Mouse (Mus musculus) retina, embryonic 14.5 days (tissue): ENCODE measurements at regions not wholly inside any gene's neighbourhood (a gene's known extent, or its start where the extent isn't known, plus 50 kb on each side); places are given as distances from the start of the nearest gene placed in this dataset.

Experiments
- DNase-seq: peaks from one replicate; pipeline ENCODE4 v3.0.0-alpha.2; 2015; ENCODE audit warnings: low spot score

DNA sequence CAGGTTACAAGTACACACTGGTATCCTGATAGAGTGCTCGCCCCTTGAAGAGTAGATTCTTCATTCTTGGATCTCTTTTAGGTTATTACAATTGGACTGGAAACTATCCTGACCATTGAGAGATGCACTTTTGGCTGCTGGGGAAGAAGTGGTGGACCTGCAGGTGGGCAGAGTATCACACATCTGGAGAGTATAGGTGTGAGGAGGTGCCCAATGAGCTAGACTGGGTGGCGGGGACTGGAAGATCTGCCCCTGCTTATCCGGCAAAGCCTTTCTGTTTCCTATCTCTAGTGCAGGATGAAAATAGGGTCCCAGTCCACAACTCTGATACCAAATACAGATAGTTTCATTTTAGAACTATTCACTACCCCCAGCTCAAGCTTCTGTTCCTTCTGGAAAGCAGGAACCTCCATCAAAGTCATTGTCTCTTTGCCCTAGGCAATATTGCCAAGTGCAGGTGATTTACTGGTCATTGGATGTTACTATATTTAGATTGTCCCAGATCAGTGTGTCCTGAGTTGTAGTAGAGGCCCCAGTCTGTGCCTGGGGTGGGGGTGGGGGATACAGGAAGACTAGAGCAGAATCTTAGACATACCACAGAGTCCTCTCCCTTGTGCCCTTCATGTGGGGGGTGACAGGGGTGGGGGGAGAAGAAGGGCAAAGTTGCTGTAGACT, 62.5 kb upstream of the Ube2e1 start:
- no peak for DNase-seq

DNA sequence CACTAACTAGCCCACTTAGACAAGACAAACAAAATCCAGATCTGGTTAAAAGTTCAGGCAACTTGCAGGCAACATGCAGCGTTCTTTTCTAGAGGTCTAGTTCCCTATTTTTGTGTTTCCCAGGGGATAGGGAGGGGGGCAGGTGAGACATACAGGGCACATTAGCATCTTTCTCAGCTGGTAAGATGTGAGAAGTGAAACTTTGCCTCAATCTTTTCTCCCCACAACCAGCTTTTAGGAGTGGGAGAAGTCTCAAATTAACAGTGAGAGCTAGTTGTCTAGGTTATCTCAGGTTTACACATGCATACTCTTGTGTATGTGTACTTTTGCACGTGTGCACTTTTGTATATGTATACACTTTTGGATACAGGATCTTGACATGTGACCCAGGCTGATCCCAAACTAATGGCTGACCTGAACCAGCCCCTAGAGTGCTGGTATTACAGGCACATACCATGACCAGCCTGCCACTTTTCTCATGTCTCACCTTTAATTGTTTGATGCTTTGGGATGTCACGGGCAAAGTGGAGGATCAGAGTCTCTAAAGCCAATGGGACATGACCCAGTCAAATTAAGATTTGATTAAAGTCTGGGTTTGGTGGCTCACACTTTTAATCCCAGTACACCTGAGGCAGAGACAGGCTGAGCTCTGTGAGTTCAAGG, 60.3 kb upstream of the Ube2e1 start:
- no peak for DNase-seq

DNA sequence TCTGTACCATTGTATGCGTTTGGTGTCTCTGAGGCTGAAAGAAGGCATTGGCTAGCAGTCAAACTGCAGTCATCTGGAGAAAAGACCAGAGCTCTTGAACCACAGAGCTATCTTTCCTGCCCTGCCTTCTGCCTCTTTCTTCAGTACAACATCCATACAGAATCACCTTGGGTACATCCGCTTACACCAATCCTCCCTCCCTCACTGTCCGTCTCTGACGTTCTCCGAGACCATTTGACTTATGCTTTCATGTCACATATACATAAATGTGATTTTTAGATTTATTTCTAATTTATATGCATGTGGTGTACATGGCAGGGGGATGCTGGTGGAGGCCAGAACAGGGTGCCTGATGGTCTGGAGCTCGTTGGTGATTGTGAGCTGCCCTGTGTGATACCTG, 57.7 kb upstream of the Ube2e1 start:
- no peak for DNase-seq

DNA sequence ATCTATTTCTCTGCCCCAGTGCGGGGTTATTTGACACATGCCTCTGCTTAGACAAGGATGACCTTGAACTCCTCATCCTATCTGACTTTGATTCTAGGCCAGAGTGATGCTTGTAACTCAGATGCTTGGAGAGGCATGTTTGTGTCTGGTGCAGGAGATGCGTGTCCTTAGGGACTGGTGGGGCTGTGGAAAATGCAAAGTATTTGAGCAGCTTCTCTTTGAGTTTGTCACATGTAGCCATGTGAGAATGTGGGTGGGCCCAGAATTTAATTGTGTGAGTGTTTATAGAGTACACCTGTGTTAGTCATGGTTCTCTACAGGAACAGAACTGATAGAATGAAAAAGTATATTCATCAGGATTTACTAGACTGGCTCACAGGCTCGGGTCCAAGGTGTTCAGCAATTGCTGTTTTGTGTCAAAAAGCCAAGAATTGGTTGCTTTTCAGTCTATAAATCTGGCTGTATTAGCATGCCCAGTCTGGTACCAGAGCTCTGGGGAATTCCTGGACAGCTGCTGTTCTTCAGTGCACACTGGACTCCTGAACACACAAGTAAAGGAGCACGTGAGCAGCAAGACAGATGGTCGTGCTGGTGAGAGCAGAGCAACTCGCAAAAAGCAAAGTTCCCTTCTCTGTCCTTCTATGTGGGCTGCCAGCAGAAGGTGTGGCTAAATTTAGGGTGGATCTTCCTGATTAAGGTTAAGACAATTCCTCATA, 54.5 kb upstream of the Ube2e1 start:
- no peak for DNase-seq
